Mouse (Mus musculus) C2C12 (cell line): ENCODE measurements around the gene Atg10.

Experiments used
- CEBPB ChIP-seq: IDR thresholded peaks from one replicate; pipeline ENCODE4 v1.6.1; 2011; ENCODE audit warnings: low read depth, mild to moderate bottlenecking, control low read depth, moderate library complexity
- CTCF ChIP-seq: IDR thresholded peaks from one replicate; pipeline ENCODE4 v1.5.1; 2011; ENCODE audit not compliant: control insufficient read depth, insufficient read depth, insufficient read length
- MYOG ChIP-seq: IDR thresholded peaks from one replicate; pipeline ENCODE4 v1.6.1; 2011; ENCODE audit not compliant: control insufficient read depth, insufficient read length; ENCODE audit errors: extremely low read depth
- USF1 ChIP-seq: IDR thresholded peaks from one replicate; pipeline ENCODE4 v1.6.1; 2011; ENCODE audit warnings: low read depth, mild to moderate bottlenecking, control low read depth, moderate library complexity

DNA sequence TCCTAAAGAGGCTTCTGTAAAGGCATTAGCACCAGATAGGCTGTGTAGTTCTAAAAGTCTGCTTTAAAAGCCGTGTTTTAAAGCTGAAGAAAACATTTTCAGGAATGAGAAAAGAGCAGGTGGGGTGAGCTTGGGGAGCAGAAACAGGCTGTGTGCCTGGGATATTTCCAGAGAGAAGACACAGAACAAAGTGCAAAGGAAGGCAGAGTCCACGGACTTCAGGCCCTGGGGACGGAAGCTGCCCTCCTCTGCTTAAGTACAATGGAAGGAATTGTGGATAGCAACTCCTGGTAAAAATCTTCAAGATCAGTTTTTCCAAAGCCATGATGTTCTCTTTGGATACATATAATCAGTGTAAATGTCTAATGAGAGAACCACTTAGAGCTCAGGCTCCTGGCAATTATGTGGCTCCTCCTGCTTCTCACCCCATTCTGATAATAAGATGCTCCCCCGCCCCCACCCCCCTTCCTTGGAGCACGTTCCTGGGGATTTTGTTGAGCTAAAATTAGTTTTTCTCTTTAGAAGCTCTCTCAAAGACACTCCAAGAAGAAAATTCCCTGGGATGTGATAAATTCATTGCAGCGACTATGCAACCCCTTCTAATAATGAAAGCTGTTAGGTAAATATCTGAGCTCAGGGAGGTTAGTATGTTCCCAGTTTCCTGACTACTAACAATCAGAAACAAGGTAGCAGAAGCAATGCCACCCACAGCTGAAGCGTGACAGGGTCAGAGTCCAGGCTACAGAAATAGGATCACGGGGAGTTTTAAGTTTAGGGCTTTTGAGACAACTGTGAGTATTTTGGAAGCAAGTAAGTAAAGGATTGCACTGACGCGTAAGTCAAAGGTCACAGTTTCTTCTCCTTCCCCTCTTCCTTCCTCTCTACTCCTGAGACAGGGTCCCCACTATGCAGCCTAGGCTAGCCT, 260.7 kb downstream of the Atg10 start:
- TF ChIP-seq CTCF: no peak
- no peak for TF ChIP-seq USF1
- TF ChIP-seq CEBPB: no peak
- TF ChIP-seq MYOG: no peak
